Mouse (Mus musculus) hindbrain, embryonic 15.5 days (tissue): Measurements from ENCODE around the gene Olfr1148. TPM values are rescaled to one million over a fixed set of nuclear protein-coding genes. Genes with fewer than 3 reads are reported as not detected.

Source experiments
- ATAC-seq: fragments of 200-750 bp; cut with Nextera tagmentation; 2 replicates; pipeline ENCODE4 v1.8.0; 2017; ENCODE audit warnings: low read depth, moderate number of reproducible peaks, moderate TSS enrichment; ENCODE audit not compliant: low FRiP score
- H3K27ac ChIP-seq: fragments of 300-500 bp; sonication (generic); replicated peaks from 2 replicates; pipeline ENCODE4 v1.5.1; 2015; ENCODE audit warnings: mild to moderate bottlenecking, inconsistent platforms
- H3K27me3 ChIP-seq: fragments of 300-500 bp; sonication (generic); 2 replicates; pipeline ENCODE4 v1.6.1; 2015; ENCODE audit warnings: control low read depth, inconsistent platforms
- H3K36me3 ChIP-seq: fragments of 300-500 bp; sonication (generic); 2 replicates; pipeline ENCODE4 v1.6.1; 2015; ENCODE audit warnings: control low read depth, inconsistent platforms
- H3K4me1 ChIP-seq: fragments of 300-500 bp; sonication (generic); replicated peaks from 2 replicates; pipeline ENCODE4 v1.6.1; 2015; ENCODE audit warnings: control low read depth, inconsistent platforms
- H3K4me2 ChIP-seq: fragments of 300-500 bp; sonication (generic); 2 replicates; pipeline ENCODE4 v1.6.1; 2015; ENCODE audit warnings: moderate library complexity, mild to moderate bottlenecking, inconsistent platforms
- H3K4me3 ChIP-seq: fragments of 300-500 bp; sonication (generic); 2 replicates; pipeline ENCODE4 v1.5.1; 2015; ENCODE audit warnings: mild to moderate bottlenecking, inconsistent platforms
- H3K9ac ChIP-seq: fragments of 300-500 bp; sonication (generic); 2 replicates; pipeline ENCODE4 v1.6.1; 2015; ENCODE audit warnings: inconsistent platforms
- H3K9me3 ChIP-seq: fragments of 300-500 bp; sonication (generic); 2 replicates; pipeline ENCODE4 v1.6.1; 2016; ENCODE audit warnings: control low read depth, inconsistent platforms
- WGBS: fragments of 180-500 bp; shearing (Covaris S2); methylation state at CpG from one replicate; pipeline ENCODE4 v1.1.7; 2015; 5-methylcytosine and 5-hydroxymethylcytosine counted together
- polyA plus RNA-seq: library from polyadenylated mRNA; unstranded; fragments of >200 nt; fragmentation: Nextera tagmentation; extraction: Ambion mirVana; gene quantifications from 2 replicates; pipeline ENCODE4 v1.2.1, GENCODE M21; 2015

The Olfr1148 gene
- polyA plus RNA-seq = not detected in 2 replicates

DNA sequence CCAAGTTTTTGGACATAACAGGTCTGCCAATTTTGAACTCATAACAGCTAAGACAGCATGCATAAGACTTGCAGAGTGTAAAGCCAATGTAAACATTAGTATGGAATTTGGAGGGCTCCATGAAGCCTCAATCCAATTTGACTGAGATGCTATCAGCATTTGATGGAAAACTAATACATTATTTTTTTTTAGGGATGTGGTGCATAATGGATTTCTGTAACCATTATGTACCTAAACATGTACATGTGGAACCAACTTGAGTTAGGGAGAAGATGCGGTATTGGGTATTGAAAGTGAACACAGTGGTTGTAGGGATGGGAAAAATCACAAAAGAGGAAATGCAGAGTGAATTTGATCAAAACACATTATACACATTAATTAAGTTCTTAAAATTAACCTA, at the start of gene Olfr1148:
TSS of gene Olfr1148 (plus strand) at position 301 of the 400 bp plus-strand sequence.
- H3K4me1 ChIP-seq = no peaks in the 10 kb centered on the region
- H3K27ac ChIP-seq = no peak within 1 kb of the TSS
- no peak within 1 kb of the TSS for H3K4me2 ChIP-seq
- ATAC-seq = no peak
- H3K9me3 ChIP-seq = no peaks in the 10 kb centered on the region
- no peaks in the 10 kb centered on the region for H3K36me3 ChIP-seq
- H3K9ac ChIP-seq = no peak within 1 kb of the TSS
- no peaks in the 10 kb centered on the region for H3K27me3 ChIP-seq
- H3K4me3 ChIP-seq = no peak within 1 kb of the TSS
- WGBS = 95% methylated on average over 1 of the region's 1 CpGs

- Histone ChIP-seq H3K27ac (no peak within 1 kb of the TSS), H3K36me3 (no peaks in the 10 kb centered on the region), H3K9me3 (no peaks in the 10 kb centered on the region), H3K27me3 (no peaks in the 10 kb centered on the region), H3K9ac (no peak within 1 kb of the TSS), H3K4me3 (no peak within 1 kb of the TSS), H3K4me2 (no peak within 1 kb of the TSS), H3K4me1 (no peaks in the 10 kb centered on the region)
- ATAC-seq = no peak
Observed at GRCm38 (mm10) chr2:87800292-87800691, 30.0 kb upstream of the Olfr1148 start, which contains the start of gene Olfr1143. Olfr1143 (plus strand) TSS chr2:87800592.

DNA sequence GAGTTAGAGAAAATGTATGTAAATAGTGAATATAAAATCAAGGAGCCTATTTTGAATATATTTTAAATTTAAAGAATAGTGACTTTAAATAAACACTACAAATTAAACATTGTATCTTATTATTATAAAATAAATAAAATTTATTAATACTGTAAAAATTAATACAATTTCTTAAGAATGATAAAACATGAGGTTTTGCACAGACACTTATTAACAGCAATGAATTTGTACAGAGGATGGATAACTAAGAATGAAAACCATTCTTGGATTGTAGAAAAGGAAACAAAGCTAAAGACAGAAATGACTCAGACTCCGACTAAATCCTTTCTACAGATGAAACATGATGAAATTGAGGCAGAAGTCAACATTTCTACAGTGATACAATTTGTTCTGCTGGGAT, 20.8 kb upstream of the Olfr1148 start, which contains the start of gene Olfr1145:
TSS of gene Olfr1145 (plus strand) at position 301 of the 400 bp plus-strand sequence.
- Histone ChIP-seq H3K9me3 (no peaks in the 10 kb centered on the region), H3K27ac (no peak within 1 kb of the TSS), H3K27me3 (no peaks in the 10 kb centered on the region), H3K9ac (no peak within 1 kb of the TSS), H3K4me3 (no peak within 1 kb of the TSS), H3K4me1 (no peaks in the 10 kb centered on the region), H3K4me2 (no peak within 1 kb of the TSS), H3K36me3 (no peaks in the 10 kb centered on the region)
- 90% methylated on average over 1 of the region's 1 CpGs for WGBS
- no peak for ATAC-seq

DNA sequence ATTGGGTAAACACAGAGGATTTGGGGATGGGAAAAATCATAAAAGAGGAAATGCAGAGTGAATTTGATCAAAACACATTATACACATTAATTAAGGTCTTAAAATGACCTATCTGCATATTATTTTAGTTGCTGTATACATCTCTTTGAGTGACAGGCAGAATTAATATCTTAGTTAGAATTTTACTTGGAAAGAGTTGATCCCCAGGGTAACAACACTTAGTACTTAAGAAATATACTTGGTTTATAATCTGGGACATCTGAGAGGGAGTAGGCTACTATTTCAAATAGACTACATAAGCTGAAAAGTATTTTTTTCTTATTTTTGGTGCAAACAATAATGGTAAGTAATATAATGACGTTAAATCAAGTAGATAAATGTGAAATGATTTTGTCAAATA, 13.4 kb downstream of the Olfr1148 start, which contains the start of gene Olfr1150-ps1:
TSS of gene Olfr1150-ps1 (plus strand) at position 301 of the 400 bp plus-strand sequence.
- ATAC-seq = no peak
- Histone ChIP-seq H3K27ac (no peak within 1 kb of the TSS), H3K36me3 (no peaks in the 10 kb centered on the region), H3K4me1 (no peaks in the 10 kb centered on the region), H3K4me3 (no peak within 1 kb of the TSS), H3K27me3 (no peaks in the 10 kb centered on the region), H3K4me2 (no peak within 1 kb of the TSS), H3K9me3 (no peaks in the 10 kb centered on the region), H3K9ac (no peak within 1 kb of the TSS)
- WGBS = 86% methylated on average over 1 of the region's 1 CpGs

DNA sequence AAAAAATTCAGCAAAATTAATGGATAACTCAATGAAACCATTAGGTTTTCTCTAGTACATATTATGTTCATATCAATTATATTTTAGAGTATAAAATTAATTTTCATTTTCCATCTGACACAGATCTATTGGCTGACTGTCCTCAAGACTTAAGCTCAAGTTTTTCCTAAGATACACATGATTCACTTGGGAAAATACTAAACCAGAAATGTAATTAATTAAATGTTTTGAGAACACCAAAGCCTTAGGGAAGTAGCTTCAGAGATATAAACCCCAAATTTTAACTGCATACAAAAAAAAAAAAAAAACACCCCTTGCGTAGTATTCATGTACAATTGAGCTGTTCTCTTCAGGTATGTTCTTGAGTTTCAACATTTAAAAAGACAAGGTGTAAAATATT, 25.2 kb downstream of the Olfr1148 start, which contains the start of gene Olfr1151:
TSS of gene Olfr1151 (plus strand) at position 301 of the 400 bp plus-strand sequence.
- 90% methylated on average over 1 of the region's 1 CpGs for WGBS

DNA sequence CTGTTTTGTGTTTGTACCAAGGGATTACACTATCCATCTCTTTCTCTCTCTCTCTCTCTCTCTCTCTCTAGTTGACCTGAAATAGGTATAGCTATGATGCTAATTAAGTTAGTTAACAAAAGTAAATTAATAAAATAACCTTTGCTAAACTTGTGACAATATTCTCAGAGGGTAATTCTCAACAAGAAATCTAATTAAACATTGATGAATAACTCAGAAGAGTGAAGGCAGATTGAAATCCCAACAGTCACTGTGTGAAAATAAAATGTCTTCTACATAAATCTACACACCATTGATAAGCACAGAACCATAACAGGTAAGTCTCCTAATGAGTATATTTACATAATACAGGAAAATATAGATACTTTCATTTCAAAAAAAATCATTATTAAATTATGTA, 35.9 kb downstream of the Olfr1148 start, which contains the start of gene Olfr1152:
TSS of gene Olfr1152 (plus strand) at position 301 of the 400 bp plus-strand sequence.
- ATAC-seq = no peak
- Histone ChIP-seq H3K9ac (no peak within 1 kb of the TSS), H3K4me2 (no peak within 1 kb of the TSS), H3K27me3 (no peaks in the 10 kb centered on the region), H3K27ac (no peak within 1 kb of the TSS), H3K9me3 (no peaks in the 10 kb centered on the region), H3K4me1 (no peaks in the 10 kb centered on the region), H3K4me3 (no peak within 1 kb of the TSS), H3K36me3 (no peaks in the 10 kb centered on the region)

More for the DNA sequence above, 25.2 kb downstream of the Olfr1148 start, which contains the start of gene Olfr1151:
- no peak within 1 kb of the TSS for H3K9ac ChIP-seq
- H3K4me2 ChIP-seq = no peak within 1 kb of the TSS
- no peak for ATAC-seq
- H3K27me3 ChIP-seq = no peaks in the 10 kb centered on the region
- no peaks in the 10 kb centered on the region for H3K36me3 ChIP-seq
- H3K27ac ChIP-seq = no peak within 1 kb of the TSS
- H3K4me3 ChIP-seq = no peak within 1 kb of the TSS
- H3K9me3 ChIP-seq = no peaks in the 10 kb centered on the region
- no peaks in the 10 kb centered on the region for H3K4me1 ChIP-seq

Other genes with a start within 250 kb of the Olfr1148 start
- gene Olfr1130, start 224.3 kb upstream of the Olfr1148 start, polyA plus RNA-seq = not detected in 2 replicates
- not detected in 2 replicates for gene Olfr1131, start 203.4 kb upstream of the Olfr1148 start, polyA plus RNA-seq
- gene Olfr1132, start 193.0 kb upstream of the Olfr1148 start, polyA plus RNA-seq = not detected in 2 replicates
- gene Olfr1133, start 183.2 kb upstream of the Olfr1148 start, polyA plus RNA-seq = not detected in 2 replicates
- gene Olfr1134, start 172.1 kb upstream of the Olfr1148 start, polyA plus RNA-seq = not detected in 2 replicates
- gene Olfr1135, start 156.9 kb upstream of the Olfr1148 start, polyA plus RNA-seq = not detected in 2 replicates
- gene Olfr1136, start 136.6 kb upstream of the Olfr1148 start, polyA plus RNA-seq = not detected in 2 replicates
- not detected in 2 replicates for gene Olfr1137, start 117.4 kb upstream of the Olfr1148 start, polyA plus RNA-seq
- not detected in 2 replicates for gene Olfr1138, start 90.6 kb upstream of the Olfr1148 start, polyA plus RNA-seq
- not detected in 2 replicates for gene Olfr1140, start 86.8 kb upstream of the Olfr1148 start, polyA plus RNA-seq
- not detected in 2 replicates for gene Olfr1141, start 76.5 kb upstream of the Olfr1148 start, polyA plus RNA-seq
- gene Olfr152, start 51.0 kb upstream of the Olfr1148 start, polyA plus RNA-seq = not detected in 2 replicates
- gene Olfr1143, start 29.9 kb upstream of the Olfr1148 start, polyA plus RNA-seq = not detected in 2 replicates
- gene Olfr1145, start 20.7 kb upstream of the Olfr1148 start, polyA plus RNA-seq = not detected in 2 replicates
- not detected in 2 replicates for gene Olfr1150-ps1, start 13.5 kb downstream of the Olfr1148 start, polyA plus RNA-seq
- not detected in 2 replicates for gene Olfr1151, start 25.3 kb downstream of the Olfr1148 start, polyA plus RNA-seq
- not detected in 2 replicates for gene Olfr1152, start 36.0 kb downstream of the Olfr1148 start, polyA plus RNA-seq
- gene Olfr1153, start 64.4 kb downstream of the Olfr1148 start, polyA plus RNA-seq = 0.09 TPM in 1 of 2 replicates, not detected in the other
- gene Olfr1154, start 74.6 kb downstream of the Olfr1148 start, polyA plus RNA-seq = not detected in 2 replicates
- gene Olfr1155, start 114.6 kb downstream of the Olfr1148 start, polyA plus RNA-seq = not detected in 2 replicates
- not detected in 2 replicates for gene Olfr1156, start 122.6 kb downstream of the Olfr1148 start, polyA plus RNA-seq
- gene Olfr1157, start 137.8 kb downstream of the Olfr1148 start, polyA plus RNA-seq = not detected in 2 replicates
- gene Olfr74, start 144.1 kb downstream of the Olfr1148 start, polyA plus RNA-seq = not detected in 2 replicates
- gene Olfr1158, start 159.6 kb downstream of the Olfr1148 start, polyA plus RNA-seq = not detected in 2 replicates
- gene Olfr1160, start 177.7 kb downstream of the Olfr1148 start, polyA plus RNA-seq = not detected in 2 replicates
- not detected in 2 replicates for gene Olfr1161, start 192.2 kb downstream of the Olfr1148 start, polyA plus RNA-seq
- not detected in 2 replicates for gene Olfr73, start 207.2 kb downstream of the Olfr1148 start, polyA plus RNA-seq
- gene Olfr1162, start 220.6 kb downstream of the Olfr1148 start, polyA plus RNA-seq = not detected in 2 replicates
- not detected in 2 replicates for gene Olfr1163, start 241.3 kb downstream of the Olfr1148 start, polyA plus RNA-seq